Mouse (Mus musculus) midbrain, embryonic 13.5 days (tissue): ENCODE measurements around the gene Aco1. TPM values are rescaled to one million over a fixed set of nuclear protein-coding genes. Genes with fewer than 3 reads are reported as not detected.

ENCODE experiments used
- ATAC-seq: fragments of 200-750 bp; cut with Nextera tagmentation; 2 replicates; pipeline ENCODE4 v1.8.0; 2017; ENCODE audit warnings: mild to moderate bottlenecking, moderate TSS enrichment, moderate library complexity
- H3K27ac ChIP-seq: fragments of 300-500 bp; sonication (generic); 2 replicates; pipeline ENCODE4 v1.5.1; 2015; ENCODE audit warnings: inconsistent platforms, mild to moderate bottlenecking, moderate library complexity
- H3K27me3 ChIP-seq: fragments of 300-500 bp; sonication (generic); 2 replicates; pipeline ENCODE4 v1.6.1; 2015; ENCODE audit warnings: mild to moderate bottlenecking, inconsistent platforms
- H3K36me3 ChIP-seq: fragments of 300-500 bp; sonication (generic); 2 replicates; pipeline ENCODE4 v1.6.1; 2015; ENCODE audit warnings: mild to moderate bottlenecking, inconsistent platforms
- H3K4me1 ChIP-seq: fragments of 300-500 bp; sonication (generic); replicated peaks from 2 replicates; pipeline ENCODE4 v1.6.1; 2015; ENCODE audit warnings: inconsistent platforms
- H3K4me2 ChIP-seq: fragments of 300-500 bp; sonication (generic); replicated peaks from 2 replicates; pipeline ENCODE4 v1.6.1; 2015; ENCODE audit warnings: moderate library complexity, mild to moderate bottlenecking, inconsistent platforms
- H3K4me3 ChIP-seq: fragments of 300-500 bp; sonication (generic); replicated peaks from 2 replicates; pipeline ENCODE4 v1.5.1; 2015; ENCODE audit warnings: mild to moderate bottlenecking, inconsistent platforms
- H3K9ac ChIP-seq: fragments of 300-500 bp; sonication (generic); replicated peaks from 2 replicates; pipeline ENCODE4 v1.6.1; 2015; ENCODE audit warnings: mild to moderate bottlenecking, inconsistent platforms
- H3K9me3 ChIP-seq: fragments of 300-500 bp; sonication (generic); 2 replicates; pipeline ENCODE4 v1.6.1; 2016; ENCODE audit warnings: mild to moderate bottlenecking, inconsistent platforms
- WGBS: fragments of 180-500 bp; shearing (Covaris S2); methylation state at CpG from one replicate; pipeline ENCODE4 v1.1.7; 2015; 5-methylcytosine and 5-hydroxymethylcytosine counted together
- polyA plus RNA-seq: library from polyadenylated mRNA; unstranded; fragments of >200 nt; fragmentation: Nextera tagmentation; extraction: Ambion mirVana; gene quantifications from 2 replicates; pipeline ENCODE4 v1.2.1, GENCODE M21; 2015

The Aco1 gene
- polyA plus RNA-seq, 1 experiment from 2014 or later, result 46.6 TPM

GRCm38 (mm10) chr4:40144543-40144942, 1.7 kb downstream of the Aco1 start:
- no peaks in the 10 kb centered on the region for H3K36me3 ChIP-seq
- no peaks in the 10 kb centered on the region for H3K27me3 ChIP-seq
- ATAC-seq, result no peak
- H3K9ac ChIP-seq, result peak overlapping the region; percentile 87; the same call in 1 of the 2 replicates
- H3K27ac ChIP-seq, result no peak overlapping the region
- H3K4me1 ChIP-seq, result peaks cover 25% of the 10 kb centered on the region
- WGBS, result 13% methylated on average over 1 of the region's 1 CpGs
- H3K4me3 ChIP-seq, result peak overlapping the region; percentile 79
- H3K4me2 ChIP-seq, result peak overlapping the region; percentile 72
- H3K9me3 ChIP-seq, result no peaks in the 10 kb centered on the region

GRCm38 (mm10) chr4:40144981-40145380, 2.1 kb downstream of the Aco1 start:
- Histone ChIP-seq H3K4me3 (peak overlapping the region; percentile 79), H3K27ac (no peak overlapping the region), H3K4me2 (peak overlapping the region; percentile 72), H3K4me1 (peaks cover 25% of the 10 kb centered on the region), H3K9me3 (no peaks in the 10 kb centered on the region), H3K27me3 (no peaks in the 10 kb centered on the region), H3K9ac (no peak overlapping the region; the same call in 1 of the 2 replicates), H3K36me3 (no peaks in the 10 kb centered on the region)
- 73% methylated on average over 3 of the region's 3 CpGs for WGBS
- ATAC-seq, result no peak

DNA sequence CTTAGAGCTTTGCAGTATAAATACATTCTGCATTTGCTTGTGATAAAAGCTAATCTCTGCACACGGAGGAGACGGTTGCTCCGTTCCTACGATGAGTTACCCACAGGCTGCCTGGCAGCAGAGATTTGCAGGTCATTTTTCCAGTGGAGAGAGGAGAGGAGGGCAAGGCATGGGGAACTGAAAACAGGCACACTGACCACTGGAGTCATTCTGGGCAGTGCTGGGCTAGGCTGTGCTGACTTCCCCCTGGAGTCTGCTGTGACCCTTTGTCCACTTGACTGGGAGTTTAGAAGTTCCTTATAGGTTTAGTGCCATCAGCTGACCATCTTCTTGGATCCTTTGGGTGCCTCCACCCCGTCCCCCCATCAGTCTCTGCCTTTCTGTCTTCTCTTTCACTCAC, 5.4 kb downstream of the Aco1 start:
- H3K4me3 ChIP-seq, result no peak overlapping the region
- ATAC-seq, result no peak
- H3K27me3 ChIP-seq, result no peaks in the 10 kb centered on the region
- H3K4me2 ChIP-seq, result no peak overlapping the region
- 92% methylated on average over 5 of the region's 5 CpGs for WGBS
- no peaks in the 10 kb centered on the region for H3K36me3 ChIP-seq
- H3K9me3 ChIP-seq, result no peaks in the 10 kb centered on the region
- H3K9ac ChIP-seq, result no peak overlapping the region
- H3K27ac ChIP-seq, result no peak overlapping the region
- H3K4me1 ChIP-seq, result peaks cover 17% of the 10 kb centered on the region

DNA sequence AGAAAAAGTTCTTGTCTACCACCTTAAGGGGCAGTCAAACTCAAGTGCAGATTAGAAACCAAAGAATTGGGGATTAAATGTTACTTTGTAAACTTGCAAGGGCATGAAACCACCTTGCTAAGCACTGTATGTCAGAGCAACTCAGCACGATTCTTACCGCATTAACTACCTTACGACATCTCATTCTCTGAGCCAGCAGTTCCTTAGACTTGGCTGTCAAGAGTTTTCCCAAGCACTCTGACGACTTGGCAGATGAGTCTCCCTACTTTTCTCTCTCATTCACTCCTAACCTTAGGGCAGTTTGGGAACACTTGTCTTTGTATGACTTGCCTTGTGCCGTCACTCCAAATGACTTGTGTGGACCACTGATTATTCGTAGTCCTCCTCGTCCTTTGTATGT, 7.2 kb downstream of the Aco1 start:
- Histone ChIP-seq H3K4me2 (no peak overlapping the region), H3K9ac (no peak overlapping the region), H3K4me3 (no peak overlapping the region), H3K27me3 (no peaks in the 10 kb centered on the region), H3K9me3 (no peaks in the 10 kb centered on the region), H3K27ac (no peak overlapping the region), H3K36me3 (no peaks in the 10 kb centered on the region), H3K4me1 (peaks cover 6% of the 10 kb centered on the region)
- ATAC-seq, result no peak
- WGBS, result 90% methylated on average over 7 of the region's 7 CpGs

GRCm38 (mm10) chr4:40152771-40153170, 9.9 kb downstream of the Aco1 start:
- no peaks in the 10 kb centered on the region for H3K36me3 ChIP-seq
- H3K4me2 ChIP-seq, result no peak overlapping the region
- peaks cover 11% of the 10 kb centered on the region; the same call in 1 of the 2 replicates for H3K4me1 ChIP-seq
- no peak overlapping the region for H3K9ac ChIP-seq
- no peak overlapping the region for H3K27ac ChIP-seq
- ATAC-seq, result no peak
- H3K4me3 ChIP-seq, result no peak overlapping the region
- H3K27me3 ChIP-seq, result no peaks in the 10 kb centered on the region
- WGBS, result 98% methylated on average over 2 of the region's 2 CpGs
- no peaks in the 10 kb centered on the region for H3K9me3 ChIP-seq

DNA sequence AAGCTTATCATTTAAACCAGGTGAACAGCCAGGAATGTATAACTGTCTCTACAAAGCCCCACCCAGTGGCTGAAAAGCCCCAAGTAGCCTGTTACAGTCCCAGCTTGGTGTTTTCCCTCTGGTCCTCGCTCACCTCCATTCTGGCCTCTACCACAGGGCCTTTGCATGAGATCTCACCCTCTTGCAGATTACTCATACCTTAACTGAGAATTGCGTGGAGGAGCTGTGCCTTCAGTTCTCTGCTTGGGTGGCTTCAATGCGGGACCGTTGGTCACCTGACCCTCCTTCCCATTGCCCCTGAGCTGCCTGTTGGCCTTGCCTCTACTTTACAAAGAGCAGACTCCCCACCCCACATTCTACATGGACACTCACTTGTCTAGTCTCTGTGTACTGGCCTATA, 10.6 kb downstream of the Aco1 start:
- H3K27ac ChIP-seq, result no peak overlapping the region
- no peak for ATAC-seq
- H3K4me2 ChIP-seq, result no peak overlapping the region
- H3K4me1 ChIP-seq, result peaks cover 11% of the 10 kb centered on the region; the same call in 1 of the 2 replicates
- no peaks in the 10 kb centered on the region for H3K9me3 ChIP-seq
- no peaks in the 10 kb centered on the region for H3K36me3 ChIP-seq
- H3K27me3 ChIP-seq, result no peaks in the 10 kb centered on the region
- H3K4me3 ChIP-seq, result no peak overlapping the region
- WGBS, result 93% methylated on average over 4 of the region's 4 CpGs
- no peak overlapping the region for H3K9ac ChIP-seq

DNA sequence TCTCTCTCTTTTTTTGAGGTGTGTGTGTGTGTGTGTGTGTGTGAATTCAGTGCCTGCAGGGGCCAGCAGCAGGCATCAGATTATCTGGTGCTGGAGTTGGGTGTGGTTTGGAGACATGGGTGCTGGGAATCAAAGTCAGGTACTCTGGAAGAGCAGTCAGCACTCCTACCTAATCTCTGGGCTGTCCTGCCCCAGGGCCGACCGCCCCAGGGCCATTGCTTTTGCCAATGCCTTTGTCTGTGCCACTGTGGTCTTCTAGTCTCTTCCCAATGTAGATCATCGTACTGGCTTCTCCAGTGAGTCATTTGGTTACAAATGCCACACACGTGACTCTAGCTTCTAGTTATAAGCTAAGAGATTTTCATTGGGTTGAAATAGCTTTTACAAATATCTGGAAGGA, 11.9 kb downstream of the Aco1 start:
- H3K4me2 ChIP-seq, result no peak overlapping the region
- H3K4me1 ChIP-seq, result peaks cover 11% of the 10 kb centered on the region; the same call in 1 of the 2 replicates
- H3K9me3 ChIP-seq, result no peaks in the 10 kb centered on the region
- no peaks in the 10 kb centered on the region for H3K36me3 ChIP-seq
- no peaks in the 10 kb centered on the region for H3K27me3 ChIP-seq
- no peak overlapping the region for H3K27ac ChIP-seq
- no peak overlapping the region for H3K4me3 ChIP-seq
- ATAC-seq, result no peak
- H3K9ac ChIP-seq, result no peak overlapping the region
- 91% methylated on average over 4 of the region's 4 CpGs for WGBS

DNA sequence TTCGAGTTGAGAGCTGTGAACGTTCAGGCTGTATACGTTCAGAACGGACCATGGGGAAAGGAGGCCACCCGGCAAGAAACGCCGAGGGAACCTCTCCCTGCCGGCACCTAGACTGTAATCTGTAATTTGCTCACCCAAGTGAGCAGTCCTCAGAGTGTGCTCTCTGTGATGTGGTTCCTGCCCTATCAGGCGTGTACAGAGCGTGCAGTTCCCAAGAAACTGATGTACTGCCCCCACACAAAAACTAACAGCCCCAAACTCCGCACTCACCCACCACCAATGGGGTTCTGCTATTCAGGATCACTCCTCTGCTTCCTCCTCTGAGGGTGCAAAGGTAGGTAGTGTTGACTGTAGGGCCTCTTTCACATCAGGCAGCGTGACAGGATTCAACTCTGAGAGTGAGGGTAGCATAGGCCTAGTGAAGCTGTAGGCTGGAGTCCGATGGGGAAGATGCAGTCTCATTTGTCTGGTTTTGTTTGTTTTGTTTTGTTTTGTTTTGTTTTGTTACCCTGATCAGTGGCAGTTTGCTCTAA, 12.7 kb downstream of the Aco1 start:
- Histone ChIP-seq H3K27ac (no peak overlapping the region), H3K27me3 (no peaks in the 10 kb centered on the region), H3K9me3 (0 out of 2 replicates have a peak, but pooled peaks cover under 1% of the 10 kb centered on the region), H3K36me3 (no peaks in the 10 kb centered on the region), H3K4me3 (no peak overlapping the region), H3K4me2 (no peak overlapping the region), H3K4me1 (peaks cover 11% of the 10 kb centered on the region; the same call in 1 of the 2 replicates), H3K9ac (no peak overlapping the region)
- WGBS, result 91% methylated on average over 13 of the region's 13 CpGs
- ATAC-seq, result no peak

- Histone ChIP-seq H3K27me3 (no peaks in the 10 kb centered on the region), H3K9me3 (0 out of 2 replicates have a peak, but pooled peaks cover 4% of the 10 kb centered on the region), H3K36me3 (no peaks in the 10 kb centered on the region), H3K4me2 (no peak overlapping the region), H3K4me1 (peaks cover 11% of the 10 kb centered on the region; the same call in 1 of the 2 replicates), H3K9ac (no peak overlapping the region), H3K27ac (no peak overlapping the region), H3K4me3 (no peak overlapping the region)
- no peak for ATAC-seq
- WGBS, result 89% methylated on average over 2 of the region's 2 CpGs
These were observed 13.3 kb downstream of the Aco1 start for GRCm38 (mm10) chr4:40156153-40156552.

GRCm38 (mm10) chr4:40156582-40157499, 14.0 kb downstream of the Aco1 start:
- Histone ChIP-seq H3K9ac (no peak overlapping the region), H3K9me3 (0 out of 2 replicates have a peak, but pooled peaks cover 4% of the 10 kb centered on the region), H3K4me2 (no peak overlapping the region), H3K4me3 (no peak overlapping the region), H3K36me3 (no peaks in the 10 kb centered on the region), H3K27ac (no peak overlapping the region), H3K4me1 (peaks cover 11% of the 10 kb centered on the region; the same call in 1 of the 2 replicates), H3K27me3 (no peaks in the 10 kb centered on the region)
- no peak for ATAC-seq
- WGBS, result 67% methylated on average over 18 of the region's 18 CpGs

DNA sequence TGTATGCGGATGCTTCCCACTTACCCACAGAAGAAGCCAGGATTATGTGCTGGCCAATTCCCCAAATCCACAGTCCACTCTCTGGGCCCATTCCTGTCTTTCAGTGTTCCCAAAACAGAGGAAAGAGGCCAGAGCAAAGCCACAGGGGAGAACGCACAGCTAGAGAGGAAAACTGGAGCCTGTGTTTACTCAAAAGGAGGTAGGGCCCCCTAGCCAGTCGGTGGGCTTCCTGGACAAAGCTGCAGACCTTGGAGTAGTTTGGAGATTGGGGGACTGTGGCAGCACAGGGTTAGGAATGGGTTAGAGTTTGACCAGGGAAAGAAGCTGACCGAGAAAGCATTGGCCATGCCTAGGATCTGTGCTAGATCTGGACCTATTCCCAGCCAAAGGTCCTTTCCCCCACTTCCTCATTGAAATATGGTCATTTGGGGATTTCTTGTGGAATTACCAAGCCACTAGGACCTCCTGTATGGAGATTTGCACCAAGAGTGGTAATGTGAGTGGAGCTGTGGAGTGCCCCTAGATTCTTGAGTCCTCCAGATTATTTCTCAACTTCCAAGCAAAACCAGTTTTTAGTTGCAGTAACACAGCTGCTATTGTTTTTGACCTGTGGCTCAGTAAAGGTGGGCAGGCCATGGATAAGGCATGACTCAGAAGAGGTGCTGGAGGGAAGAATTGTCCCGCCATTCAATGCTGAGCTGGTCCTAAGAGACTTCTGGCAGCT, 14.8 kb downstream of the Aco1 start:
- no peaks in the 10 kb centered on the region for H3K27me3 ChIP-seq
- WGBS, result 86% methylated on average over 5 of the region's 5 CpGs
- no peaks in the 10 kb centered on the region for H3K36me3 ChIP-seq
- ATAC-seq, result no peak
- H3K4me1 ChIP-seq, result peaks cover 11% of the 10 kb centered on the region; the same call in 1 of the 2 replicates
- no peak overlapping the region for H3K27ac ChIP-seq
- H3K9ac ChIP-seq, result no peak overlapping the region
- H3K4me3 ChIP-seq, result no peak overlapping the region
- no peak overlapping the region for H3K4me2 ChIP-seq
- H3K9me3 ChIP-seq, result 0 out of 2 replicates have a peak, but pooled peaks cover 4% of the 10 kb centered on the region

- H3K4me1 ChIP-seq, result peaks cover 11% of the 10 kb centered on the region; the same call in 1 of the 2 replicates
- ATAC-seq, result no peak
- H3K9ac ChIP-seq, result no peak overlapping the region
- no peak overlapping the region for H3K4me3 ChIP-seq
- 0 out of 2 replicates have a peak, but pooled peaks cover 4% of the 10 kb centered on the region for H3K9me3 ChIP-seq
- H3K27ac ChIP-seq, result no peak overlapping the region
- no peaks in the 10 kb centered on the region for H3K36me3 ChIP-seq
- 91% methylated on average over 5 of the region's 5 CpGs for WGBS
- H3K27me3 ChIP-seq, result no peaks in the 10 kb centered on the region
- H3K4me2 ChIP-seq, result no peak overlapping the region
These were observed 15.3 kb downstream of the Aco1 start for GRCm38 (mm10) chr4:40158224-40158540.
